Mouse (Mus musculus) E14TG2a.4 (cell line): ENCODE results near the gene Togaram2.
"Not testable (repeated sequence)": the region's sequence is repeated elsewhere in the genome, so short reads cannot be mapped to it uniquely, and the experiment has no call there.

ENCODE experiments used
- H3K27me3 ChIP-seq: 2 replicates; pipeline ENCODE4 v1.6.1; 2014; ENCODE audit warnings: low read length, control low read depth; ENCODE audit not compliant: insufficient read depth
- H3K36me3 ChIP-seq: 2 replicates; pipeline ENCODE4 v1.6.1; 2014; ENCODE audit warnings: low read length, control low read depth; ENCODE audit not compliant: insufficient read depth
- H3K4me1 ChIP-seq: replicated peaks from 2 replicates; pipeline ENCODE4 v1.6.1; 2014; ENCODE audit warnings: low read depth, low read length, control low read depth
- H3K4me3 ChIP-seq: replicated peaks from 2 replicates; pipeline ENCODE4 v1.5.1; 2014; ENCODE audit warnings: mild to moderate bottlenecking, low read length
- H3K9me3 ChIP-seq: 2 replicates; pipeline ENCODE4 v1.6.1; 2014; ENCODE audit warnings: low read length, control low read depth
- CTCF ChIP-seq: conservative IDR thresholded peaks from 2 replicates; pipeline ENCODE4 v1.5.1; 2014; ENCODE audit warnings: low read length
- NANOG ChIP-seq: IDR thresholded peaks from 2 replicates; pipeline ENCODE4 v1.6.1; 2014; ENCODE audit warnings: borderline replicate concordance, low read length, mixed read lengths
- POU5F1 ChIP-seq: IDR thresholded peaks from 2 replicates; pipeline ENCODE4 v1.6.1; 2014; ENCODE audit warnings: low read length, borderline replicate concordance

Togaram2 gene

GRCm38 (mm10) chr17:71673092-71673491 is at the start of gene Togaram2:
TSS of gene Togaram2 (plus strand) at chr17:71673261.
- peaks cover 19% of the 10 kb centered on the region for H3K27me3 ChIP-seq
- H3K36me3 ChIP-seq = no peaks in the 10 kb centered on the region
- no peaks in the 10 kb centered on the region; the same call in 1 of the 2 replicates for H3K9me3 ChIP-seq
- H3K4me1 ChIP-seq = peaks cover 9% of the 10 kb centered on the region
- TF ChIP-seq CTCF = no peak
- no peak for TF ChIP-seq POU5F1
- no peak for TF ChIP-seq NANOG
- H3K4me3 ChIP-seq = no peak within 1 kb of the TSS

GRCm38 (mm10) chr17:71631806-71632205 is 41.3 kb upstream of the Togaram2 start:
- no peaks in the 10 kb centered on the region for H3K27me3 ChIP-seq
- H3K36me3 ChIP-seq = peaks cover 100% of the 10 kb centered on the region
- no peak overlapping the region for H3K4me3 ChIP-seq
- TF ChIP-seq POU5F1 = no peak
- no peak for TF ChIP-seq NANOG
- TF ChIP-seq CTCF = no peak
- peaks cover 59% of the 10 kb centered on the region for H3K4me1 ChIP-seq
- H3K9me3 ChIP-seq = no peaks in the 10 kb centered on the region

GRCm38 (mm10) chr17:71633350-71633749 is 39.7 kb upstream of the Togaram2 start:
- Histone ChIP-seq H3K4me1 (peaks cover 56% of the 10 kb centered on the region), H3K27me3 (no peaks in the 10 kb centered on the region), H3K4me3 (no peak overlapping the region), H3K36me3 (peaks cover 100% of the 10 kb centered on the region), H3K9me3 (no peaks in the 10 kb centered on the region)
- TF ChIP-seq POU5F1 = no peak
- no peak for TF ChIP-seq CTCF
- TF ChIP-seq NANOG = no peak

- Histone ChIP-seq H3K4me3 (no peak overlapping the region), H3K4me1 (peaks cover 66% of the 10 kb centered on the region), H3K9me3 (no peaks in the 10 kb centered on the region), H3K36me3 (peaks cover 100% of the 10 kb centered on the region), H3K27me3 (no peaks in the 10 kb centered on the region)
- TF ChIP-seq POU5F1 (no peak), NANOG (no peak), CTCF (no peak)
Observed at GRCm38 (mm10) chr17:71636786-71637185, 36.3 kb upstream of the Togaram2 start.

- H3K9me3 ChIP-seq = no peaks in the 10 kb centered on the region
- TF ChIP-seq POU5F1 = no peak
- no peak for TF ChIP-seq CTCF
- no peak for TF ChIP-seq NANOG
- peaks cover 100% of the 10 kb centered on the region for H3K36me3 ChIP-seq
- H3K27me3 ChIP-seq = no peaks in the 10 kb centered on the region
- H3K4me1 ChIP-seq = peaks cover 66% of the 10 kb centered on the region
- no peak overlapping the region for H3K4me3 ChIP-seq
Observed at GRCm38 (mm10) chr17:71637750-71638265, 35.3 kb upstream of the Togaram2 start.

- H3K9me3 ChIP-seq, H3K27me3 ChIP-seq, H3K4me3 ChIP-seq: not testable (repeated sequence)
- Histone ChIP-seq H3K36me3 (peaks cover 99% of the 10 kb centered on the region), H3K4me1 (peaks cover 61% of the 10 kb centered on the region)
Observed at GRCm38 (mm10) chr17:71639056-71639455, 34.0 kb upstream of the Togaram2 start.

GRCm38 (mm10) chr17:71640421-71641085 is 32.5 kb upstream of the Togaram2 start:
- TF ChIP-seq NANOG = no peak
- no peak for TF ChIP-seq POU5F1
- TF ChIP-seq CTCF = no peak
- no peaks in the 10 kb centered on the region for H3K9me3 ChIP-seq
- H3K4me3 ChIP-seq = no peak overlapping the region
- no peaks in the 10 kb centered on the region for H3K27me3 ChIP-seq
- H3K4me1 ChIP-seq = peaks cover 70% of the 10 kb centered on the region
- peaks cover 98% of the 10 kb centered on the region for H3K36me3 ChIP-seq

- TF ChIP-seq POU5F1 = no peak
- TF ChIP-seq CTCF = peak; percentile 54
Observed at GRCm38 (mm10) chr17:71642190-71642589, 30.9 kb upstream of the Togaram2 start.

GRCm38 (mm10) chr17:71650011-71650410 is 23.1 kb upstream of the Togaram2 start:
- Histone ChIP-seq H3K9me3 (no peaks in the 10 kb centered on the region), H3K4me1 (peaks cover 47% of the 10 kb centered on the region), H3K27me3 (no peaks in the 10 kb centered on the region), H3K36me3 (peaks cover 95% of the 10 kb centered on the region), H3K4me3 (no peak overlapping the region)
- peak; percentile 27; the same call in 1 of the 2 replicates for TF ChIP-seq CTCF
- TF ChIP-seq NANOG = no peak

More at GRCm38 (mm10) chr17:71642190-71642589, 30.9 kb upstream of the Togaram2 start:
- H3K36me3 ChIP-seq = peaks cover 98% of the 10 kb centered on the region
- no peaks in the 10 kb centered on the region for H3K27me3 ChIP-seq
- peaks cover 69% of the 10 kb centered on the region for H3K4me1 ChIP-seq
- H3K4me3 ChIP-seq = no peak overlapping the region
- H3K9me3 ChIP-seq = no peaks in the 10 kb centered on the region
